Mouse (Mus musculus) kidney, adult 11 months (tissue): ENCODE data around the gene Vamp1.
A peak's percentile ranks its signal among the peaks of the same experiment; 100 is the strongest.

ENCODE experiments used
- DNase-seq: peaks from one replicate; pipeline ENCODE4 v3.0.0; 2022

Gene Vamp1

DNA sequence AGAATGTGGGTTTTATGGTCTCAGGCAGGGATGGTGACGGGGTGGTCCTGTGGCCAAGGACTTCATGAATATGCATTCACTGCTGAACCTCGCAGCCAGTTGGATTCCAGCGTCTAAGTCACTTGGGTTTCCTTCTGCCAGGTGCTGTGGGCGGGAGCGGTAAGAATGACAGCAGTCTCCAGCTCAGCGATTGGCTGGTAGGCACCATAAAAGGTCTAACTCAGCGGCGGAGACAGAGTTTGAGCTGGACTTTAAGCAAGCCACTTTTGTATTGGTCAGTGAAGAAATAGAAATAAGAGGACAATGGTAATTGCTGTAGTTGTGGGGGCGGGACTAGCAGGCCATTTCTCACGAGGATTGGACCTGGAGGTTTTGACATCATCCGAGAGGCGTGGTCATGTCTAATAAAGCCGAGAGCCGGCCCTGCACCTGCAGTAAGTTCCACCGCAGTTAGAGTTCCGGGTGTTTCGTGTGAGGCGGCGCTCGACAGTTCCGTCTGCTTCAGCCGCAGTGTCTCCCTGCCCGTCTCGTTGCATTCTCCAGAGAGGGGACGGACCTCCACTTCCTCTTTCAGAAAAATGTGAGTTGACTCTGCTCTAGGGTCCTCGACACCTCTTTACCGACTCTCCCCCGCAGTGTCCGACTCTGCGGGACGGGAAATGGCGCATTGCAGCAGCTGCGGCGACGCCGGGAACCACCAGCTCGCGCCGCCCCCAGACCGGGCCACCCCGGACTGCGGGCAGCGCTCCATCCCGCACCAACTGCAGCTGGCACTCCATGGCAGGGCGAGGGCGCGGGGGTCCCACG is at the start of gene Vamp1:
Gene Vamp1, plus strand, starts transcription at position 404 of the 807 bp plus-strand sequence.
- peak; percentile 99 for DNase-seq

DNA sequence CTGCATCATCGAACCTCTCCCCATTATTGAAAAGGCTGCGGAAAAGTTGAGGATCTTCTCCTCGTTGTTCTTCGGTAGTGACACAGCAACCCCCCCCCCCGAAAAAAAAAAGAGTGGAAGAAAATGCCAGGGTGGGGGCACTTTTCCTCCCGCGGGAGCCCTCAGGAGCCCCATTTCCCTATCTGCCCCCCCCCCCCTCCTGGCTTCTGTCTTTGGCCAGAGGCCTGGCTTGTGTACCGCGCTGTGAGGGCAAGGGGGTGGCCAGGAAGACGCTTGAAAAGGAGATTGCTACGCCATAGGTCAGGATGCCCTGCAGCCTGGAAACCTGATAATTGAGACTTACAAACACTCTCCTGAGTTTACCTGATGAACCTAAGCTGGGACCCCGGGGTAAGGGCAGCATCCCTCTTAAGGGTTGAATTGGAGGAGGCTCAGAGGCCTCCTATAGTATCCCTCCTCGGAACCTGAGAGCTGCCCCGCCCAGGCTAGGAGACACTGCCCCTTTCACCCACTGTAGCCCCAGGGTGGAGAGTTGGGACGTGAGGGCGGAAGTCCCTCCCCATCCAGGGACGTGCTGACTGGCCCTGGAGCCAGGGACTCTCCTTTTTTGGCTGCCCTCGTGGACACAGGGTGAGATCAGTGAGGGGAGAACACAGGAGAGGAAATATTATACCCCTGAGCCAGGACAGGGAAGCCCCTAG is 49.1 kb upstream of the Vamp1 start, which contains the start of gene Gapdh:
Gene Gapdh, minus strand, starts transcription at position 417 of the 701 bp plus-strand sequence.
- DNase-seq, result peak; percentile 90

DNA sequence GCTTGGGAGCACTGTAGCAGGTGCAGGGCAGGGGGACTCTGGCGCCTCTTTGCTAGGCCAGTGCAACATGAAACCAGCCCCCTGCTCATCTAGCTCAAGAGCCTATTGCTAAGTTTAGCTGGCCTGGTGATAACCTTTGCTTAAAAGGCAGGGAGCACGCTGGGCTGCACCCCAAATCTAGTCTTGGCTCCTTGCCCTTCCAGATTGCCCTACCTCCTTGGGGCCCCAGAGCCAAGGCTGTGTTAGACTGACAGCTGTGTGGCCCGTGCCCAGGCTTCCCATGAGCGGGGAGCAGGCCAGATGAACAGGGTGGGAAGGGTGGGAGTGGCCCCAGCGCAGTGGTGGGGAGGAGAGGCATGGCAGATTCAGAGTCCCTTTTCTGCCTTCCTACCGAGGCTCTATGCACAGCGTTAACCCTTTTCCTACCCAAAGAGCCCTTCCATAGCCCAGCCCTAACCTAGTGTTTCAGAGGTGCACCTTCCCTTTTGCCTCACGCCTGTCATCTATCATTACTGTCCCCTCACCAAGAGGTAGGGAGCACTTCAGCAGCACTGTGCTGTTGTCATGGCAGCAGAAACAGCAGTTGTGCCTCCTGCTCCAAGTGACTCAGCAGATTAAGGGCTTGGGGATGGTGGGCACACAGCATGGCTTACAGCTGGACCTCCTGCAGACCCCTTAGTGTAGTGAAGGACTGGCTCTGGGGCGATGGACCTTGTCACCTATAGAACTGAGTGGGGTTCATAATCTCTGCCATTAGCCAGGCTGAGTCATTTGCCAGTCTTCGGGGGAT is 48.3 kb upstream of the Vamp1 start:
- peak; percentile 48 for DNase-seq

DNA sequence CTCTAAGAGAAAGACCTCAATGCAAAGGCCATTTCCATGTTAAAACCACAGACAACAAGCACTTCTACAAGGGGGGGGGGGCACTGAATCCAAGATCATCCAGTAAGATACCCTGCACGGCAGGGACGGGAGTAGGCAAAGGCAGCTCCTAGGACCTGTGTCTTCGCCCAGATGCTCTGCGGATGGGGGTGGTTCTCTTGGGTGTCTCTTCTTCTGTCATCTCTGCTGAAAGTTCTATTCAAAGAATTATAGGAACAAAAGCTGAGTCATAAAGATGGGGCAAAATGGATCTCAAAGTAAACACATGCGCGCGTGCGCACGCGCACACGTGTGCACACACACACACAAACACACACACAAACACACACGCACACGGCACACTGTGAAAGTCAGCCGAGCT is 47.3 kb upstream of the Vamp1 start:
- no peak for DNase-seq

DNA sequence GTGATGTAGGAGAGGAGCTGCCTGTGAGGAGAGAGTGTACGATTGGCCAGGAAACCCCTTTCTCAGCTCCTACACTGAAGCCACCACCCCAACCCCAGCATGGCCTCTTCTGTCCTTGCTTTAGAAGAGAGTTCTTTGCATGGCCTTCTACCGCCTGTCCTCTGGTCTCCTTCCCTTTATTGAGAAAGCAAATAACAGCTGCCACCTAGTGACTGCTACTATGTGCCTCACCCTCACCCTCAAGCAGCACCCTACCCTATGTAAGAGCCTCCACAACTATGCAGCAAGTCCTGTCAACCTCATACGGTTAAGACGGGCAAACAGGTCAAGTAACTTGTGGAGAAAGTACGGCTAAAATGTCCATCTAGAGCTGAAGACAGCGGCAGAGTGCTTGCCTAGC is 45.2 kb upstream of the Vamp1 start:
- no peak for DNase-seq

DNA sequence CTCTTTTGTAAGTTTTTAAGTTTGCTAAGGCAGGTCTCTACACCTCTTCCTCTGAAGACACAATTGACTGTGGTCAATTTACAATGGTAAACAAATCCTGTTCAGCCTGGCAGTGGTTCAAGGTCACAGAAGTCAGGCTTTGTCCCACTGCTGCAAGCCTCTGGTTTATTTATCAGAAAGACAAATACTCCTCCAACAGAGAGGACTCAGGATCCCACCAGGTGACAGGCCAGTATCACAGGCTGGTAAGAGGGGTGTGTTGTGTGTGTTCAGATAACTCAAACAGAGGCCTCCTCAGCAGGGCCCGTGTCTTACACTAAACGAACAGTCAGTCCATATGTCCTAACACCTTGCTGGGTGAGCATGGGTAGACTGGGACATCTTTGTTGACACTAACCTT is 42.9 kb upstream of the Vamp1 start:
- no peak for DNase-seq

DNA sequence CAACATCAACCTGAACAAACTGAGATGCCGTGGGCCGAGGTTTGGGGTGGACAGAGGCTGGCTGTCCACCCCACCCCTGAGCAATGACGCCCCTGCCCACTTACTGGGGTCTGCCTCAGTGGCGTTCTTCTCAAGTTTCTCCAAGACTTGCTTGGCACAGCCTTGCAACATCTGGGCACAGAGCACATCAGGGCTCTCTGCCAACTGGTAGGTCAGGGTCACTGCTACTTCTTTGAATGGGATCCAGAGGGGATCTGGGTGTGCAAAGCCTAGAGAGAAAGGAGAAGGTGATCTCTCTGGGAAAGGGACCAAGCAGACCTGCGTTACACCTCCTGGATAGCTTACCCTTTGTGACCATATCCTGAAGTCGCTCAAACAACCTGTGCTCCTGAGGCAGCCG is 42.1 kb upstream of the Vamp1 start:
- no peak for DNase-seq

DNA sequence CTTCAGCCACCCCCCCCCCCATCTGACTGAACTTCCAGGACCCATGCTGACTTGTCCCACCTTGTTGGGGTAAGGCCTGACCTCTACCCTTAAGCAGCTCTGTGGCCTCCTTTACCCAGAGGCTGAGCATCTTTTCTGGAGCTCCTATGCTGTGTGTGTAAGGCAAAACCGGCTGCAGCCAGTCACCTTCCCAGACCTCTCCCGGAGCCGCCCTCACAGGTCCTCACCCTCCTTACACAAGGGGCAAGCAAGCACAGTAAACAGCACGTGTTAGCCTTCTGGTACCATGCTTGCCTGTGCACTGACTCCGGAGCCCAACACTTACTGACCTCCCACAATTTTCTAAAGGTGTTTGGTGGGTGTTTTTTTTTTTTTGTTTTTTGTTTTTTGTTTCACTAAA is 39.9 kb upstream of the Vamp1 start:
- no peak for DNase-seq

DNA sequence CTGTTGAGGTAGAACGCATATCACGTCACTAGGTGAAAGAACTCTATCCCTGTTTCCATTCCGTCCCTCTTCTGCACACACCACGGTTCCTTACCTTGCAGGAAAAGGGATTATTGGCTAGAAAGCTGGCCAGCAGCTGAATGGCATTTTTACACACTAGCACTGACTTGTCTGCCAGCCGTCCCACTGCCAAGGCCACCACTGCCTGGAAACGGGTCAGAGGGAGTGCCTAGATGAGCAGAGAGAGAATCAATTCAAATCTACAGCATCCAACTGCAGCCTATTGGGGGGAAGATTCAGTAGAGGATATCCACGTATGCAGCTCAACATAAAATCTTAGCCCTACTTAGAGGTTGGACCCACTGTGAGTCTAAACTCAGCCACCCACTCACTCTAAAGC is 35.8 kb upstream of the Vamp1 start:
- DNase-seq, result no peak

DNA sequence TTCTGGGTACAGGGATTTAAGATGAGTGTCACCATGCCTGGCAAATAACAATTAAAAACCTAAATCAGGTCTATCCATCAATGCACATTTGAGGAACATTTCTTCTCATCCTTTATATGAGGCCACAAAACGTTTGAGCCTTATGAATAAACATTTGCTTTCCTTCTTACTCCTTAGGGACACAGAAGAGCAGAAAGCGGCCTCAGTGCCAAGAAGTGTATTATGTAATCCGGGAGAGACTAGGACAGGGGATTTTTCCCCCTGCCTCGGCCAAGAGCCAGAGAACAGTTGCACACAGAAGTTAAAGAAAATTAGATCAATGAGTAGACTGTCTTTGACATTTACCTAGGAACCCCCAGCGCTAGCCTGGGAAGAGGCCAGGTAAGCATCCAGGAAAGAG is 33.2 kb upstream of the Vamp1 start:
- no peak for DNase-seq

DNA sequence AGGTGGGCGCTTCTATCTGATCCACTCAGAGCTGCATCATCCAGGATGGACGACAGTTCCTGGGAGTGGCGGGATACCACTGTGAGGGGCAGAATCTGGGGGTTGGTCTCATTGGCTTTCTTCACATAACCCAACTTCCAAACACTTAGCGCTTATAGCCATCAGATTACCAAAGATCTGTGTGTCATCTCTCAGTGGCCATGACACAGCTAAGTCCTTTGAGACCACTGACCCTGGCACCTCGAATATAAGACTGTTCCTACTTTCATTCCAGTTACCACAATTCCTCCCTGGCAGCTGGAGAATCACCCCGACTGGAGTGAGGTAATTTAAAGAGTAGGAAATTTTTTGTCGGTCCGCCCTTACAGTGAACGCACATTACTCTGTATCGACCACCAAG is 29.1 kb upstream of the Vamp1 start:
- DNase-seq, result no peak

DNA sequence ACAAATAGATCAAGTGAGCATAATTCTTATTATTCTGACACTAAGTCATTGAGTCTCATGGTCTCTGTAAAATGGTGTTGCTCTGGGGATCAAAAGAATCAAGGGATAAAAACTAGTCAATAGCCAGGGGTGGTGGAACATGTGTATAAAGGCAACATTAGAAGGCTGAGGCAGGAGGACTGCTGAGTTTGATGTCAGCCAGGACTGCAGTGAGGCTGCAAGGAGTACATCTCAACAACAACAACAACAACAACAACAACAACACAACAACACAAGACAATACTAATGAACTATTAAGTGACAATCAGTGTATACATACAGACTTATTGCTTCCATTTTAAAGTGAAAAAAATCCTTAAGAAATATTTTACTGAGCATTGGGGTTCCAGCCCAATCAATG is 24.5 kb upstream of the Vamp1 start:
- DNase-seq, result no peak

DNA sequence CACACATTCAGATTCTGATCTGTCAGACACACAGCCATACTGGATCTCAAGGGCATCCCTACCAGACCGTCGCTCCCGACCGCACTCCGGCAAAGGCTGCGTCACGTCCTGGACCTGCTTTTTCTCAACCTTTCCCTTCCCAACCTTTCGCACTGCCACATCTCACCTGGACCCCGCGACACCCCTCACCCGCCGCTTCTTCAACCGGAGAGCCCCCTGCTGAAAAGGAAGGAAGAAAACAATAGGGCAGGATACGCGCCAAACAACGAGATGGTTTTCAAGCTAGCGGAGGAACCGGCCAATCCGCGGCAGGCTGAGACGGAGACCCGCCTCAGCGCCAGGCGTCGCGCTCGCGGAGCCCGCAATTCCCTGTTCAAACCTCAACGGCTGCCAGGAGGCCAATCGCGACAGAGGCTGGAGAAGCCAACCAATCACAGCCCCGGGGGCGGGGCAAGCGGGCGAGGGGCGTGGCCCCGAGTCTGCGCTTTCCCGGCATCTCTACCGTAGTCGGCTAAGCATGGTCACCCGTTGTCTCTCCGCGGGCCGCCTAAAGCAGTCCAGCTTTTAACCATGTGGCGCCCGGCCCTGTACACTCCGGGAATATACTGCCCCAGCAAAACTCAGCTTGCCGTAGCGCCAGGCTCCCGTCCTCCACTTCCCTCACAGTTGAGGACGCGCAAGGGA is 23.9 kb upstream of the Vamp1 start, which contains the start of the genes Ncapd2 and Mrpl51:
Gene Ncapd2, minus strand, starts transcription at position 370 of the 684 bp plus-strand sequence.
Gene Mrpl51, plus strand, starts transcription at position 470 of the 684 bp plus-strand sequence.
- peak; percentile 96 for DNase-seq

DNA sequence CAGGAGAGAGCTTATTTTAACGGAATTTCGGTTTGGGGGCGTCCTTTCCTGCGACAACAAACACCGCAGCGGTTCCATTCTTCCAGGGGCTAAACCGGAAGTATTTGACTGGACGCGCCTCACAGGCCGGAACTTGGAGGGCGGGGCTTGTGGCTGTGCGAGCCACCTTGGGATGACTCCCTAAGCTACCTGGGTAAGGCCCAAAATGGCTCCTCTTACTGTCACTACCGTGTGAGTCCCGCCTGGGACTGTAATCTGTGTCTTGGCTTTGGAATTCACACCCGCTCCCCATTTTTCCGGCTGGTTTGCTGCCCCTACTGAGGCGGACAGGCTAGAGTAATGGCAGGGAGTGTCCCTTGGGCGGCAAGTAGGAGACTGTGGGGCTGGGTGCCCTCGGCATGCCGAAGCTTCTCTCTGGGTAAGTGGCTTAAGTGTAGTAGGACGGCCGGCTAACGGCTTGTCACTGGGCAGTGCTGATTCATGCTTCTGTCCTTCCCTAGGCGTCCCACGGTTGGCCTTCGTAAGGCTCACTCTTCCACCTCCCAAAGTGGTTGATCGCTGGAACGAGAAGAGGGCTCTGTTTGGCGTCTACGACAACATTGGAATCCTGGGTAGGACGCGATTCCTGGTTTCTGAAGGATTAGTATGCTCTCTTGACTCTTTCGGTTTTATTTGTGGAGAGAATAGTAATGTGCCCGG is 23.2 kb upstream of the Vamp1 start:
- peak; percentile 93 for DNase-seq

DNA sequence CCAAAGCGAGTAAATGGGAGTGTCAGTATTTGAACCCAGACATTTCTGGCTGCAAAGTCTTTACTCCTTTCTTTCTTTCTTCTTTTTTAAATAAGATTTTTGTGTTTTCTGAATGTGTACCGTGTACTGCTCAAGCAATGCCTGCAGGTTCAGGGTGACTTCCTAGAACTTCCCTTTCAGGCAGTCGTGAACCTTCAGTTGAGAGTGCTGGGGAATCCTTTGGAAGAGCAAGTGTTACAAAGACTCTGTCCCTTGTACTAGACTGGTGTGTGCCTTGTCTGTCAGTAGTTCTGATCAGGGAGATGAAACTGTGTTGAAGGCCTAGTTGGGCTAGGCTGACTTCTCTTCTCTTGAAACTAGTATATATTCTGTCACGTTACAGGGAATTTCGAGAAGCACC is 22.5 kb upstream of the Vamp1 start:
- DNase-seq, result no peak

DNA sequence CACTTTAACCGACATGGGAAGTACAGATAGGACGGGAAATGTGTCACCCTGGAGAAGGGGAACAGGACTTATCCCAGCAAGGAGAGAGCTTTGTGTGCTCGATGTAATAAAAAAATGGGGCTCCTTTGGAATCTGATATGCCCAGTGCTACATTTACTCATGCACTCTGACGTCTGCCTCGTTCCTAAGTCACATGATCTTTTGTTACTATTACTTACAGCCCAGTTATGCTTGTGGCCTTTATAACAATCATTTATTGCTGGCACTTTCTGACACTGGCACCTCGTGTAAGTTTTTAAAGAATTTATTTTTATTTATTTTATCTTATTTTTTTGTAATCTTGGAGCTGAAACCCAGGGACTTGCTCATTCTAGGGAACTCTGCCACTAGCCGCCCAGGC is 22.0 kb upstream of the Vamp1 start:
- DNase-seq, result no peak

DNA sequence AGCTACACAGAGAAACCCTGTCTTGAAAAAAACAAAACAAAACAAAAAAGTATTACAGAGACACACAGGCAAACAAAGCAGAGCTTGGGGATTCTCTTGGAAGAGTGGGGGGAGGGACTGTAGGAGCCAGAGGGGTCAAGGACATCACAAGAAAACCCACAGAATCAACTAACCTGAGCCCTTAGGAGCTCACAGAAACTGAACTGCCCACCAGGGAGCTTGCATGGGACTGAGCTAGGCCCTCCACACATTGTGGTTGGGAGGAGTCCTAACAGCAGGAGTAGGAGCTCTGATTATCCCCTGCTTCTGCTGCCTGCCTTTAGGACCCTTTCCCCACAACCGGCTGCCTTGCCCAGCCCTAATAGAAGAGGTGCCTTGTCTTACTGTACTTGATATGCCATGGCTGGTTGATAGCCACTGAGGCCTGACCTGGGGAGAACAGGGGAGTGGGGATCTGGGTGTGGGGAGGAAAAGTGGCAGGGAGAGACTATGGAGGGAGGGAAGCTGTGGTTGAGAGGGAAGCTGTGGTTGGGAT is 19.7 kb upstream of the Vamp1 start:
- no peak for DNase-seq

DNA sequence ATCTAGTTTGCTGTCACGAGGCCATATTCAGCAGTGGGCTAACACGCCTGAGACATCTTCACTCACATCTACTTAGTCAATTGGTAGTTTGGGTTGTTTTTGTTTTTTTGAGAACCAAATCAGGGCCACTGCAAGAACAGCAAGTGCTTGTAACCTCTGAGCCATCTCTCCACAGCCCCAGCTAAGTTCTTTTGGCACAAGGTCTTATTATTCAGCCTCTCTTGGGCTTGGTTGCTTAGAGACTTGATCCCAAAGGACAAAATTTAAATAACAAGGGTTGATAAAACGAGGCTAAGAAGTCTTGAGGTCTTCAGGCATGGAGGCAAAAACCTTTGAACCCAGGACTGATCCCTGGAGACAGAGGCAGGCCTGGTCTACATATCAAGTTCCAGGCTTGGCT is 19.1 kb upstream of the Vamp1 start:
- no peak for DNase-seq

DNA sequence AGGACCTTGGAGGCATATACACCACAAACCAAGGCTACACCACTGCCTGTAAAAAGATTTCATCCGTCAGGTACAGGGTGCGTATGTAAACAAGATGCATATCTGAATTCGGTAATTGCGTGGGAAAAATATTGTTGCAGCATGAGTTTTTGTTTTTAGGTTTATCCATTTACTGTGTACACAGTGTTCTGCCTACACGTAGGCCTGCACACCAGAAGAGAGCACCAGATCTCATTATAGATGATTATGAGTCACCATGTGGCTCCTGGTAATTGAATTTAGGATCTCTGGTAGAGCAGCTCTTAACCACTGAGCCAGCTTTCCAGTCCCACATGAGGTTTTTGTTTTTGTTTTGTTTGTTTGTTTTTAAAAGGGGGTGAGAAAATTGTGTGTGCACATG is 18.2 kb upstream of the Vamp1 start:
- no peak for DNase-seq

DNA sequence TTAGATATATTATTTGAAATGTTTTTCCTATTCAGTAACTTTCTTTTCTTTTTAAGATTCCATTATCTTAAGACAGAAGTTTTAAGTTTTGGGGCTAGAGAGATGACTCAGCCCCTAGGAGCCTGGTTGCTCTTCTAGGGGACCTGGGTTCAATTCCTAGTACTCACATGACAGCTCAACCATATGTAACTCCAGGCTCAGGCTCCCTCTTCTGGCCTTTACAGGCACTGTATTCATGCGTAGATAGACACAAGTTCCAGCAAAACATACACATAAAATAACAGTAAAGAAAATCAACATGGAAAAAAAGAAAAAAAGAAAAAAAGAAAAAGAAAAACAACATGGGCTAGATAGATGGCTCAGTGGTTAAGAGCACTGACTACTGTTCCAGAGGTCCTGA is 4.9 kb upstream of the Vamp1 start:
- DNase-seq, result no peak

DNA sequence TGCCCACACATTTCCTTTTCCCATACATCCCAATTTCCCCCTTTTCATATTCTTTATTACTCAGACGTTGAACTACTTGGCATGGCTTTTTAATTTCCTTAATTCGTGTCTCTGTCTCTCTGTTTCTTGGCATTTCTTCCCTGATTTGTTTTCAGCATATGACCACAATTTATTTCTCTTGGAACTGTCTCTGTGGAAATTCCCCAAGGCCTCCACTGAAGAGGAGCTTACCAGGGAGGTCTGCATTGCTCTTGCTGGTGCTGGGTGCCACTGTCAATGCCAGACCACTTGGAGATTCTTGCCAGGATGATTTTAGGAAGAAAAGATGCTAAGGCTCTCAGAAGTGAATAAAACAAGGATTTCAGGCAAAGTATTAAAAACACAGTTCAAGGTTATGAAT is 2.7 kb upstream of the Vamp1 start:
- DNase-seq, result no peak

DNA sequence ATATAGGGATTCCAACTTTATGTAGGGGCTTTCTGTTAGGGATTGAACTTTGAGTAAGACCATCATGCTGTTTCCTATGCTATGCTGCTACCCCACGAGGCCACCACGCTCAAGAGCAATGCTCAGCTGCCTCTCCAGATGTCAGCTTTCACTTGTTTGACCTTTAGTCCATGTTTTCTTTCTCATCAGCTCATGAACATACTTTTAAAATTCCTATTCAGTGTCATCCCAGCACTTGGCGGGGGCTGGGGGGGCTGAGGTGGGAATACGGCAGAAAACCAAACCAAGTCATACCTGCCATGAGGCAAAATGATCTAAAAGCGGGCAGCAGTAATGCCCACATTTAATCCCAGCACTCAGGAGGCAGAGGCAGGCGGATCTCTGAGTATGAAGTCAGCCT is 2.2 kb upstream of the Vamp1 start:
- DNase-seq, result no peak
